Mouse (Mus musculus) heart, adult 9 months (tissue): ENCODE measurements around the gene Stard13.

Experiments
- DNase-seq, 2 experiments: peaks; one replicate each; pipeline ENCODE4 v3.0.0; 2022; ENCODE audit warnings: low spot score in 2 of 2

The Stard13 gene

GRCm38 (mm10) chr5:151059772-151060171, 173.9 kb downstream of the Stard13 start:
- DNase-seq, result no peak

- no peak for DNase-seq
Observed at GRCm38 (mm10) chr5:151059352-151059751, 174.3 kb downstream of the Stard13 start.

- peak; percentile 34 to 56 for DNase-seq
Observed at GRCm38 (mm10) chr5:151057716-151058115, 175.9 kb downstream of the Stard13 start.

- DNase-seq, result peak; percentile 44 to 74
Observed at GRCm38 (mm10) chr5:151056920-151057294, 176.7 kb downstream of the Stard13 start.

DNA sequence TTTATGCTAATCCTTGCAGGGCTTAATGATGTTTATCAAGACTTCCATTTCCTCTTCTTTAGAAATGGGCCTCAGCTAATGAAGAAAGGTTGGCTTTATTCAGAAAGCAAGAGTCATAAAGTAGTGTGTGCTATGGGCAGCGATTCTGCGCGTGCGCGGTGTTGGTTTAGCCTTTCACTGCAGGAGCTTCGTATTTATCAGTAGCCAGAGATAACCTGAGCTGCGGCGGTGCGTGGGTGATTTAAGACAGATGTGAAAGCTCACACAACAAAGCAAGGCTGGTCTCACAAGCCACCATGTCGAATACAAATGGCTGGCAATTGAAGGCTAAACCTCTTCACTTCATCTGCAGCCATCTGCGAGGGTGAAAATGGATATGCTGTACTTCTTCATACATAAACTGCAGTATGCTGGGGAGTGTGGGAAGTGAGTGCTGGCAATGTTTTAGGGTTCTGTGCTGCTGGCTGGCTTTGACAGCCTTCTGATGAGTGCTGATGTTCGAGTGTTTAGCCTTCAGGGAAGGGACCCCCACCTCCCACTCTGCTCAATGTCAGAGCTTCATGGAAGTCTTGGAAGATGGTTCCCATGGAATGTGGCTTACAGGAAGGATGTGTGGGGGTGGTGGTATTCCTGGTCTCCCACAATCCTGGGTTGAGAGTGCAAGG, 177.2 kb downstream of the Stard13 start:
- no peak for DNase-seq

DNA sequence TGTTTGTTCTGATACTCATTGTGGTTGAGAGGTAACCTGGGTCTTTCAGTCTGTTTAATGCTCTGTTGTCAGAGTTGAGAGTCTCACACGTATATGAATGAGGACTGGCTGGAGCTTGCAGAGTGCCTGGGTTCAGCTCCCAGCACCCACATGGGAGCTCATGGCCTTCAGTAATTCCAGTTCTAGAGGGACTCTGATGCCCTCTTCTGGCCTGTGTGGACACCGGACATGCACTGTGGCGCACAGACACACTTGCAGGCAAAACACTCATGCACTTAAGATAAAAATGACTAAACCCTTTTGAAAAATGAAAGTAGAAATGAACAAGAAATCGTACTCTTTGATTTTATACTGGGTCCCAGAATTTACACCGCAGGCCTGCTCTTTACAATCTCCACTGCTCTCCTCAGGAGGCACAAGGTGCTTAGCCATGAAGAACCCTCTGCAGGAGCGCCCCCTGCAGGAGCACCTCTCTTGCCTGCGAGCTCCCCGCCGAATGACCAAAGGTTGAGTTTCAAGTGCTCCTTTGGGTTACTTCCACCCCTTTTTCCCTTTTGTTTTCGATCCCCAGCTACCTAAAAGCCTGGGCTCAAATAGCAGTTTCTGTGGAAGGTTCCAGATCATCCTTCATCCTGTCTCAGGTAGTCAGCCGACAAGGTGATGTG, 178.1 kb downstream of the Stard13 start:
- no peak for DNase-seq

- DNase-seq, result no peak
Observed at GRCm38 (mm10) chr5:151054743-151055114, 178.9 kb downstream of the Stard13 start.

GRCm38 (mm10) chr5:151054100-151054742, 179.4 kb downstream of the Stard13 start:
- DNase-seq, result no peak

- DNase-seq, result no peak
Observed at GRCm38 (mm10) chr5:151053190-151053589, 180.4 kb downstream of the Stard13 start.

GRCm38 (mm10) chr5:151052331-151052730, 181.3 kb downstream of the Stard13 start:
- no peak for DNase-seq

DNA sequence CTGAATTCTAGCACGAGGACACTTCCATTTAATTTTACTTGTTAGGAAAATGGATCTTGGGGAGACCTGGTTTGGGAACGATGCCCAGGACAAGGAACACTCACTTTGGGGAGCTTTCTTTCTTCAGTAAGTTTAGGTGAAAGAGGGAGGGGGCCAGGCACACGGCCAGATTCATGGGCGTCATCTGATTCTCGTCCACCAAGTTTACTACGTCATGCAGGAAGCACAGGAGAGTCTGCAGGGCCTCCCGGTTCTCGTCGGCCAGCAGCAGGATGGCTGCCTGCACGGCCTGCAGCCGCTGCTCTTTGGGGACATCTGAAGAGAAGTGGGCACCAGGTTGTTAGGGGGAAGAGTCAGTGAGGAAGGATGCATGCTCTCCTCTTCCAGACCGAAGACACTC, 186.1 kb downstream of the Stard13 start:
- peak; percentile 45 to 48 for DNase-seq

- peak; percentile 47 to 58 for DNase-seq
Observed at GRCm38 (mm10) chr5:151046917-151047316, 186.7 kb downstream of the Stard13 start.

GRCm38 (mm10) chr5:151046131-151046530, 187.5 kb downstream of the Stard13 start:
- no peak for DNase-seq

DNA sequence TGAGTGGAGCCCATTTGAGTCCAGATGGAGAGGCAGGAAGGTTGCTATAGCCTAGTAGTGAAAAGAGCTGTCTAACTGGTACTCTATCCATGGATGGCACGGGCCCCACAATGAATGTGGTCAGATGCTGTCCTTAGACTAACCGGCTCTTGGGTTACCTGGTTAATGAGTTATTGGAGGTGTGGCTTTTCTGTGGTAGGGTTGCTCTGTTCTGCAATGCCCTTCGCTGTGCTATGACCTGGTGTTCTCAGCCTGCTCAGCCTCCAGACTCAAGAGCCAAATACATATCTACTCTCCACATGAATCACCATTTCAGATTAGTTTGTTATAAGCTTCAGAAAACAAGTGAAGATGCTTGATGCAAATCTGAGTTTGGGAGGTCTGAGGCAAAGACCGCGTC, 190.7 kb downstream of the Stard13 start:
- no peak for DNase-seq

DNA sequence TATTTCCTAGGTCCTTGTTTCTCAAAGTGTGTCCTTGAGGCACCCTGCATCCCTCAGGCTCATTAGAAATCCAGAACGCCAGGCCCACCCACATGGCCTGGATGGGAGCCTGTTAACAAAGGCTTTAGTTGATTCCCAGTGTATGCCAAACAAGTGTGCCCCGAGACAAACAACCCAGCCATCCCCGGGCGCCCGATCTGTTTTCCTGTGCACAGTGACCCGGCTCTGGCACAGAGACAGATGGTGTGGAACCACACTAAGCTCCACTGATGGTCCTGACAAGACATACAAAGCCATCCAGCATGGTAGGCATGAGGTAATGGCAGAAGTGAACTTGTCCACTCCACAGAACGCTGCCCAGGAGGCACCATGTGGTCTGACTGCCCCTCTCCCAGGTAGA, 195.8 kb downstream of the Stard13 start:
- DNase-seq, result no peak

DNA sequence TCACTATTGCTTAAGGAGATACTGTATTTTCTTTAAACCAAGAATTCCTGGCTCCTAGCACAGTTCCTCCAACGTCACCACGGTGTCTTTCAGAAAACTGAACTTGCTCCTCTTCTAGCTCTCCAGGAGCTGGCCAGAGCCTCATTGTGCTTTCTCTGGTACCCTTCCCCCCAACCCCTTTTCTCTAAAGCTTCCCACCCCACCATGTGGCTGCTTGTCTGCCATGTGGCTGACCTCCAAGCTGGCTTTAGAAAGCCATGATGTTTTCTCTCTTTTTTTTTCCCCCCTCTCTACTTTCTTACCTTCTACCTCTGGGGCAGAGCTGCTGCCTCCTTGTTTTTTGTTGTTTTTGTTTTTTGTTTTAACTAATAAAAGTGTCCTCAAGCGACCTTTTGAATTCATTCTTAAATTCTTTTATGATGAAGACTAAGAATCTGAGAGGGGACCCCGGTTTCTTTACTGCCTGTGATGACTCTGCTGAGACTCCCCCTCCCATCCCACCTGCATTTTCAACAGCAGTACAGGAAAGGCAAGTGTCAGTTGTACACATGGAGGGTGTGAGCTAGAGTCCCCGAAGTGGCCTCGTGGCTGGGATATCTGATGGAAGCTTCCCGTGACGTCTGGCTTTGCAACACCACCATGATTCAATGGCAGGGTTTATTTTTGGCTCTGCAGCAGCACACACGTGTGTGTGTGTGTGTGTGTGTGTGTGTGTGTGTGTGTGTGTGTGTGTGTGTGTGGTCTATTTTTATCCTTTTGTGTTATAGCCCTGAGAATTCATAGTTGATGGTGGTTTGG, 198.7 kb downstream of the Stard13 start:
- no peak for DNase-seq

GRCm38 (mm10) chr5:151028906-151029305, 204.7 kb downstream of the Stard13 start:
- DNase-seq, result no peak

GRCm38 (mm10) chr5:151027171-151027570, 206.5 kb downstream of the Stard13 start:
- DNase-seq, result no peak

GRCm38 (mm10) chr5:151026069-151026468, 207.6 kb downstream of the Stard13 start:
- peak in 1 of 2 experiments; percentile 34 for DNase-seq

DNA sequence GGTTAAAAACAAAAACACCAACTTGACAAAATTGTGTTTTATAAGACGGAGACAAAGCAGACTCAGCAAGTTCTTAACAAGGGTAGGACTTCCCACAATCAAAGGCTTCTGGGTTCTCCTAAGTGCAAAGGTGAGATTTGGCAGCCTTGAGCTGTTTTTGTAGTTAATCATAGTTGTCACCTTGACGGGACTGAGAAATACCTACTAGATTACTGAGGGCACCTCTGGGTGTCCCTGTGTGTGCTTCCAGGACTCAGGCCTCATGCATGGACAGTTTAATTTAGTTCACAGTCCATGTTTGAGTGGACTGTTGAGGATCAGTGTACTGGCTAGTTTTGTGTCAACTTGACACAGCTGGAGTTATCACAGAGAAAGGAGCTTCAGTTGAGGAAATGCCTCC, 209.2 kb downstream of the Stard13 start:
- DNase-seq, result no peak

- DNase-seq, result peak; percentile 26 to 52
Observed at GRCm38 (mm10) chr5:151023461-151023860, 210.2 kb downstream of the Stard13 start.

DNA sequence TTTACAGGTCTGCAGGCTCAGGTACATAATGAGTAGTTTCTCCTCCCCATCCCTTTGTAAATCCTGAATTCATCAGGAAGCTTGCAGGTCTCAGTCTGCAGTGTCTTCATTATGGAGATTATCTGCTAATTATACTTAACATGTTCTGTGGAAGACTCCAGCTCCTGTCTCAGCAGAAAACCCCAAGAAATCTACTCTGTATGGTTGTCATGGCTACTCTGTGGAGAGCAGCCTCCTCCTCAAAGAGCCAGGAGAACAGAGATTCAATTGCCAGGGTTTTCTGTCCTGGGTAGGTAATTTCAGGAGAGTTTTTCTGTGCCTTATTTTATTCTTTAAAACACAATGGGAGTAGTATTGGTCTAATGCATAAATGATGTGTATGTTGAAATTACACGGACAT, 210.7 kb downstream of the Stard13 start:
- no peak for DNase-seq
